Mouse (Mus musculus) lung, adult 2 months (tissue): Measurements from ENCODE around the gene 2810021J22Rik.

Experiments
- CTCF ChIP-seq: fragments of 200-500 bp; IDR thresholded peaks from 2 replicates; pipeline ENCODE4 v1.5.1; 2011; ENCODE audit warnings: mild to moderate bottlenecking, low read length, control low read depth; ENCODE audit not compliant: insufficient read depth
- POLR2A ChIP-seq: fragments of 200-500 bp; IDR thresholded peaks from 2 replicates; pipeline ENCODE4 v1.6.1; 2011; ENCODE audit warnings: low read depth, mild to moderate bottlenecking, control low read depth, low read length, borderline replicate concordance; ENCODE audit errors: extremely low read depth

DNA sequence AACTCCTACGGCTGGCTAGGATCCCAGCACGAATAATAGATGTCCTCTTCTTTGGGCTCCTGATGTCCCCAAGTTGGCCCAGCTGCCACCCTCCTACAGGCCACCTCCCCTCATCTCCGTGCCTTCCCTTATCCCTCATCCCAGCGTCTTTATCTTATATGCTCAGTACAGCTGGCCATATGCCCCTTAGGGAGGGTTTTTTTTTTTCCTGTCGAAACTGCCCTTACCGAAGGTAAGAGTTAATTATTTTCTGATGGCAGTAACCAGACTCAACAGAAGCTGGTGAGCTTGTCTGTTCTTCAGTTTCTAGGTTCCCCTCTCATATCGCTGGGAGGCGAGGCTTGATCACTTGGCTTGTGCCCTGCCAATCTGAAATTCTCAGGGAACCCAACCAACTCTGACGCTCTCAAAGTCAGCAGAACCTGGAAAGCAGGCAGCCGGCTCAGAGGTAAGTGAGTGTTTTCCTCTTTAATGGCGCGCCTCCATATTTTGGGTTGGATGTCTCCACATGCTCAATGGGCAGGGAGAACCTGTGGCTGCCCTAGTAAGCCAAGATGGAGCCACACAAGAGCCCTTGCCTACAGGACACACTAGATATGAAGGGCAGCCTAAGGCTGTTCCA is 50.8 kb downstream of the 2810021J22Rik start, which contains the start of gene Btnl10:
- no peak for TF ChIP-seq CTCF
- no peak for TF ChIP-seq POLR2A
